Mouse (Mus musculus): ENCODE data around the gene Sinhcaf.
"Not testable (repeated sequence)": the region's sequence is repeated elsewhere in the genome, so short reads cannot be mapped to it uniquely, and the experiment has no call there.

Gene Sinhcaf

DNA sequence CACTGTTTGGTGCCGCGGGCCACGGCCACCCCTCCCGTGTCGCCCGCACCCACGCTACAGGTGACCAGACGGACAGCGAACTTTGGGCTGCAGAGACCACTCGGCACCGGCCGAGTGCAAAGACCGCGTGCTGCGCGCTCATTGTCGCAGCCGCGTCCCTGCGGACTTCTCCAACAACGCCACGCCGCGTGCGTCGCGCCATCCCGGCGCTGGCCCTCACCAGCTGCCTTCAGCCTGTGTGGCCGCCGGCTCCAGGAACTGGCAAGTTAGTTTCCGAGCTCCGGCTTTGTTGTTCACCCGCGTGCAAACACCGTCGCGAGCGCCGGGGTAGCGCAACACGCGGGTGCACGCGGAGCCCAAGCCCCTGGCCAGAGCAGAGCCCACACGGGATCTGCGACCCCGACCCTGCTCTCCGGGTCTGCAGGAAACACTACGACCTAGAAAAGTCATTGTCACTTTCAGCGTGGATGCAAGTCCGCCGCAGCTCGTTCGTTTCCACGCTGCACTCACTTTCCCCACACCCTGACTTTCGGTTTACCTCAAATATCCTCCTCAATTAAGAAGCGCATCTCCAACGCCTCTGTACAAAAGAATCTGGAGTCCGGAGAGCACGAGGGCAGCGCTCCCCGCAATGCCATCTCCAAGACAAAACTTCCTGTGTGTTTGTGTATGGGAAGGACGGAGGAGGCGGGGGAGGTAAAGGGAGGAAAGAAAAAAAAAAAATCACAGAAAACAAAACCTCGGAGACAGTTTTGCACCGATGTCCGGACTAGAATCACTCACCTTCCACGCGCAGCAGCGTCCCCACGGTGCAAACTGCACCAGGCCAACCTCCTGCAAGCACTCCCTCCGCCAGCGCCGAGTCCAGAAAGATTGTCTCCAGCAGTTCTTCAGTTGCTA, 508 bp downstream of the Sinhcaf start:
- peak; percentile 60 to 76 for DNase-seq

DNA sequence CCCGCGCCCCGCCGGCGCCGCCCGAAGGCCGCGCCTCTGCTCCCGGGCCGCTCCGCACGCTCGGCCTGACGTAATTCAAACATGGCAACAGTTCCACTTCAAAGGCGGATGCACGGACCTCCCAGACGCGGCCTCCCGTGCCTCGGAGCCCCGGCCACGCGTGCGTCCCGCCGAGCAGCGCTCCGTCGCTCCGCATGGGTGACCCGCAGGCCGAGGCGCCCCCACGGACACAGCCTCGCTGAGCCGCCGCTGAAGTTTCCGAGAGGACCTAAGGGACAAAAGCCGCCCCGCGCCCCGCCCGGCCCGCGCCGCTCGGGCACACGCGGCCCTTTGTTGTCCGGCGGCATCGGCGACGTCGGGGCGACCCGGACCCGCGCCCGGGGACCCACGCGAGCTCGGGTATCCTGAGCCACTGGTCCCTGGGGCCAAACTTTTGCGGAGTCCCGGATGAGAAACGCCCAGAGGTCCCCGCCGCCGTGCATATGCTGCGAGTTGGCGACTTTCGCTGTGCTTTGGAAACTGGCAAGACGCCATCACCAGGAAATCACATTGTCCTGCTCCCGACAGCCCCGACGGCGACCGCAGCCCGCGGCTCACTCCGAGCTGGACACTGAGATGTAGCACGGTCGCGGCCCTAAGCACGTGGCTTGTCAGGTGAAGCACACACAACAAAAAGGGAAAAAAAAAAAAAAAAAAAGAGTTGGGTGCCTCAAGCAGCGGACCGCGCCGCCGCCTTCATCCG, 1.3 kb downstream of the Sinhcaf start:
- DNase-seq: peak; percentile 78 to 87

GRCm38 (mm10) chr6:148944344-148944766, 1.9 kb downstream of the Sinhcaf start:
- DNase-seq: no peak

- peak in 1 of 2 experiments; percentile 13 for DNase-seq
Measured at GRCm38 (mm10) chr6:148943695-148944094, 2.6 kb downstream of the Sinhcaf start.

- DNase-seq: no peak
Measured at GRCm38 (mm10) chr6:148942406-148942805, 3.9 kb downstream of the Sinhcaf start.

- no peak for DNase-seq
Measured at GRCm38 (mm10) chr6:148941880-148942279, 4.4 kb downstream of the Sinhcaf start.

- peak in 1 of 2 experiments; percentile 22 for DNase-seq
Measured at GRCm38 (mm10) chr6:148940383-148940782, 5.9 kb downstream of the Sinhcaf start.

DNA sequence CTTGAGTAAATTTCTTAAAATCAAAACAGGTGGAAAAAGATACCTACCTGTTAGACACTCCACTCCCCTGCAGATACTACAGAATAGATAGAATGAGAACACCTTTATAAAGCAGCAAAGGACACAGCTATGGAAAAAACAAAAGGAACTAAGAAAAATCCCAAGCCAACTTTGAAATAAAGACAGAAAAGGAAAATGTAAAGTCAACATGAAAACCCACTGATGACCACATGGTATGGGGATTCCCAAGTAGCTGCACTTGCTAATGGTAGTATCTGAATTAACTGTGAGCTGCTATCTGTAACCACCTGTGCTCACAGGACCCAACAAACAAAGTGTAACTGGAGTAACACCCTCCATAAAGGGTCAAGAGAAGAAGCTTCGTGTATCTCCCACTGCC, 8.6 kb downstream of the Sinhcaf start:
- DNase-seq: no peak

- no peak for DNase-seq
Measured at GRCm38 (mm10) chr6:148934961-148935590, 11.2 kb downstream of the Sinhcaf start.

DNA sequence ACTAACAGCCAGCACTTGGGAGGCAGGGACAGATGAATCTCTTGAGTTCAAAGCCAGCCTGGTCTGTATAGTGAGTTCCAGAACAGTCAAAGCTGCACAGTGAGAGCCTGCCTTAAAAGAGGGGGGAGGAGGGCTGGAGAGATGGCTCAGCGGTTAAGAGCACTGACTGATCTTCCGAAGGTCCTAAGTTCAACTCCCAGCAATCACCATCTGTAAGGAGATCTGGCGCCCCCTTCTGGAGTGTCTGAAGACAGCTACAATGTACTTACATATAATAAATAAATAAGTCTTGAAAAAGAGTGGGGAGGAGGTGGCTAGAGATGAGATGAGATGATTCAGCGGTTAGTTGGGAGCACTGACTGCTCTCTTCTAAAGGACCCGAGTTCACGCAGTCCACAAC, 15.0 kb downstream of the Sinhcaf start:
- DNase-seq: peak; percentile 30 to 49

DNA sequence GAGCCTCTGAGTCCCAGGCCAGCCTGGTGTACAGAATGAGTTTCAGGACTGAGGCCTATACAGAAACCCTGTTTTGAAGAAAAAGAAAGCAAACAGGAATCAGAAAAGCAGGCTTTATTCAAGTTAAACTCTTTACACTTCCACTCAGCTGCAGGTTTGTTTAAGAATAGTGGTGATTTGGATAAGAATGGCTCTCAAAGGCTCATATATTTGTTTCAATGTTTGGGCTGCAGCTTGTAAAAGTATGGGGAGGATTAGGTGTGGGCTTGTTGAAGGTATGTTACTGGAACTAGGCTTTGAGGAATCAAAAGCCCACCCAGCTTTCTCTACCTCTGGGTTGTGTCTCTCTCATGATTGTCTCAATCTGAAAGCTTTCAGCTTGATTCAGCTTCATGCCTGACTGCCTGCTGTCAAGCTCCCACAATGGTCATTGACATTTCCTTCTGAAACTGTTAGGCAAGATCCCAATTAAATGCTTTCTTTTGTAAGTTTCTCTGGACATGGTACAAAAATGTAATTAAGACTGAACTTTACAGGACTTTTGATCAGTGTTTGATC, 27.3 kb downstream of the Sinhcaf start:
- no peak for DNase-seq

- no peak for DNase-seq
Measured at GRCm38 (mm10) chr6:148917672-148918071, 28.6 kb downstream of the Sinhcaf start.

- peak; percentile 39 to 41 for DNase-seq
Measured at GRCm38 (mm10) chr6:148916817-148917216, 29.4 kb downstream of the Sinhcaf start.

GRCm38 (mm10) chr6:148913938-148914337, 32.3 kb downstream of the Sinhcaf start:
- DNase-seq: peak; percentile 63 to 74

GRCm38 (mm10) chr6:148911906-148912305, 34.4 kb downstream of the Sinhcaf start:
- DNase-seq: not testable (repeated sequence)

DNA sequence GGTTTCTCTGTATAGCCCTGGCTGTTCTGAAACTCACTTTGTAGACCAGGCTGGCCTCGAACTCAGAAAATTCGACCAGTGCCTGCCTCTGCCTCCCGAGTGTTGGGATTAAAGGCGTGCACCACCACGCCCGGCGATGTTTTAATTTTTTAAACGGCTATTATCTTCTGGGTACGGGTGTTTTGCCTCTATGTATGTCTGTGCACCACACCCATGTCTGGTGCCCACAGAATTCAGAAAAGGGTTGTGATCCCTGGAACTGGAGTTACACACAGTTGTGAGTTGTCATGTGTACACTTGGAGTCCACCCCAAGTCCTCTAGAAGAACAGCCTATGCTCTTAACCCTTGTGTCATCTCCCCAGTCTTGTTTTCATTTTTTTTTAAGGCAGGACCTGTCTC, 39.3 kb downstream of the Sinhcaf start:
- DNase-seq: no peak

- no peak for DNase-seq
Measured at GRCm38 (mm10) chr6:148902728-148903127, 43.5 kb downstream of the Sinhcaf start.

DNA sequence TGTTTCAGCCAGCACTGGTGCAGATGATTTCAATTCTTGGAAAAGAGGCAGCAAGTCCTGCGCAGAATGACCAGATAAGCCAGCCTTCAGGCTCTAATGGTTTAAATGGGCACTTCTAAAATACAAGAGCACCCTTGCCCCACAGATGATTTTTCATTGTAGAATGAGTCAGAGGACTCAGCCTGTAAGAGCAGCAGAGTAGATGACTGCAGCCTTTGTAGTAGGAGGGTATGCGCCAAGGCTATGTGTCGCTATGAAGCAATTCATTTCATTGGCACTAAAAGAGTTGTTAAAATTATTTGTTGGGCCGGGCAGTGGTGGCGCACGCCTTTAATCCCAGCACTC, 49.8 kb downstream of the Sinhcaf start:
- DNase-seq: no peak

DNA sequence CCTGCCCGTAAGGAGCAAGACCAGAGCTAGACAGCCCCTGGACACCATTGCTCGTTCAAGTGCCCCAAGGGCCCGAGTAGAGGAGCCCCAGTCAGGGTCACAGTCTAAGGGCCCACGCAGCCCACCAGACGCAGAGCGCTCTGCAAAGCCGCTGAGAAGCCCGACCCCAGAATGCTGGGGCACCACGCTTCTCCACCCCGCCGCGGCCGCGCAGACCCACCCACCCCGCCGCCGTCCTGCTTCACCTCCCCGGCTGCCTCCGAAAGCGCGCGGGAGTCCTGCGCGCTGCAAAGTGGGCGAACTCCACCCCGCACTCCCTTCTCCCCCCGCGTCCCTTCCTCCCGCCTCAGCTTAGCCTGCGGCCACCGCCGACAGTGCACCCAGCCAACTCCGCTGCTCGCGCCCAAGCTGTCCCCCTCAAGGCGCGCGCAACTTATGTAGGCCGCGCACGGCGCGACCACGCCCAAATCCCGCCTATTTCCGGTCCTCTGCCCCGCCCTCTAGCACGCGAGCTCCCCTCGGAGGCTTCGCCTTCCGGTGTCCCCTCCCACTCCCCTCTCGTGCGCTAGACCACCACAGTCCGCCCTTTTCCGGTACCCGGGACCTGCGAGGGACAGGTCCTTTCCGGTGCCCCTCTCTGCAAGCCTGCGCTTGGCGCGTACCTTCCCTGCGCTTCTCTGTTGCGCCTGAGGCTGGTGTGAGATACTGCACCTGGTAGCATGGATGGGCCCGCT, 50.3 kb downstream of the Sinhcaf start, which contains the start of gene Caprin2:
Gene Caprin2 (minus strand): TSS at position 465 of the 734 bp plus-strand sequence.
- peak; percentile 95 to 96 for DNase-seq

- DNase-seq: peak; percentile 20 to 43
Measured at GRCm38 (mm10) chr6:148894888-148895772, 51.1 kb downstream of the Sinhcaf start.

DNA sequence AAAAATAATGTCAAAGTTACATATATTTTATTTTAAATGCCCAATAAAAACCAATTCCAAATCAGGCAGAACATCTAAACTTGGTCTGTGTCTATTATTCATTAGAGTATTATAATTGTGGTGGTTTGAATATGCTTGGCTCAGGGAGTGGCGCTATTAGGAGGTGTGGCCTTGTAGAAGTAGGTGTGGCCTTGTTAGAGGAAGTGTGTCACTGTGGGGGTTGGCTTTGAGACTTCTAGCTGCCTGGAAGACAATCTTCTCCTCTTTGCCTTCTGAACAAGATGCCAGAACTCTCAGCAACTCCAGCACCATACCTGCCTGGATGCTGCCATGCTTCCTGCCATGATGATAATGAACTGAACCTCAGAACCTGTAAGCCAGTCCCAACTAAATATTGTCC, 72.4 kb downstream of the Sinhcaf start:
- DNase-seq: no peak
